Mouse (Mus musculus): ENCODE data around the gene Card10. TPM values are rescaled to one million over a fixed set of nuclear protein-coding genes. Genes with fewer than 3 reads are reported as not detected.

Gene Card10
- polyA plus RNA-seq, 2 experiments = 5.1 to 9.0 TPM

DNA sequence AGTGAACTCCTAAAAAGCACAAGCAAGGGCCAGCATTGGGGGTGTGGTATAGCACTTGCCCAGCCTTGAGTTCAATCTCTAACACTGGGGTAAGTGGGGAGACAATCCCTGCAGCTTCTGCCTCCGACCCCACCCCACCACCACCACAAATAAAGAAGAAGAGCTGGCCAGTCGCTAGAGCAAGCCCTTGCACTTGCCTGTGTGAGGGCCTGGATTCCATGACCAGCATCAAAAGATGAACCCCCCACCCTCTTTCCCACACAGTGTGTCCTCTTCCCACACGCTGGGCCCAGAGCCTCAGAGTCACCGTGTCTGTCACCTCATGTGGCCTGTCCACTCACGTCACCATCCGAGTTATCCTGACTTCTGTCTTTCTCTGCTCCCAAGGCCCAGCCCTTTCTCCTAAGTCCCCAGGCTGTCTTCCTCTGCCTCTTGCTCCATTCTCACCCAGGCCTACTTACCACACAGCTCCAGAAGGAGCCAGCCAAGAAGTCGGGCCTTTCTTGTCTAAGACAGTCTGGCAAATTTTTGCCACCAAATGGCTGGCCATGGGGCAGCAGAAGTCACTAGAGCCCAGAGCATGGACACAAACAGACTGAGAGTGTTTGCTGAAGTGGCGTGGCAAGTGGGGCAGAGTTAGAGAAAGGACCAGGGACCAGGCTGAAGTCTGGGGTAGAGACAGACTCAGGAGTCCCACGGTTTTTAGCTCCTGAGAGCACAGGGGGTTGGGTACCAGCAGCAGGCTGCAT is 32.4 kb downstream of the Card10 start:
- no peaks in the 10 kb centered on the region for H3K9me3 ChIP-seq (ENCODE audit: control insufficient read depth, low read length)
- no peak for ATAC-seq (ENCODE audit: low FRiP score, low read depth)
- H3K9ac ChIP-seq (ENCODE audit: low read depth, low read length, severe bottlenecking) = no peak overlapping the region
- WGBS = 63% methylated on average over 9 of the region's 9 CpGs
- no peak for DNase-seq (ENCODE audit: low spot score)
- no peak overlapping the region for H3K4me2 ChIP-seq (replicated peaks; ENCODE audit: low read depth, low read length, severe bottlenecking)
- TF ChIP-seq POLR2A (IDR thresholded peaks at IDR 0.05; ENCODE audit: borderline replicate concordance, extremely low read depth, insufficient read depth, insufficient read length) = no peak
- no peaks in the 10 kb centered on the region for H3K36me3 ChIP-seq (ENCODE audit: control insufficient read depth, insufficient read depth, low read length)
- H3K4me1 ChIP-seq (ENCODE audit: control insufficient read depth, insufficient read depth, low read length) = no peaks in the 10 kb centered on the region
- no peaks in the 10 kb centered on the region for H3K27me3 ChIP-seq (ENCODE audit: control insufficient read depth, insufficient read depth, low read length)
- H3K27ac ChIP-seq (replicated peaks; ENCODE audit: low read depth, low read length) = no peak overlapping the region
- H3K4me3 ChIP-seq (replicated peaks; ENCODE audit: low read length) = no peak overlapping the region

DNA sequence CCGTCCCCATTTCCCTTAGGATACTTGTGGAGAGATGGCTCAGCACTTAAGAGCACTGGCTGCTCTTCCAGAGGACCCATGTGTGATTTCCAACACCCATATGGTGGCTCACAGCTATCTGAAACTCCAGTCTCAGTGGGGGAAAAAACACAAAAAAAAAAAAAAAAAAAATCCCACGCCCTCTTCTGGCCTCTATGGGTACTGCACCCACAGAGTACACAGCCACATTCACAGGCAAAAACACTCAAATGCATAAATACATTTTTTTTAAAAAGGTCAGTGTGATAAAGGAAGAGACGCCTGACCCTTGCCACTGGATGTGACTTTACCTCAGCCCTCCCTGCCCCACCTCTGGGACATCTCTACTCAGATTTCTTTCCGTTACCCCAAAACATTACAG is 33.8 kb downstream of the Card10 start:
- H3K36me3 ChIP-seq (ENCODE audit: control insufficient read depth, insufficient read depth, low read length) = no peaks in the 10 kb centered on the region
- ATAC-seq (ENCODE audit: low FRiP score, low read depth) (no peak), DNase-seq (ENCODE audit: low spot score) (no peak)
- TF ChIP-seq POLR2A (IDR thresholded peaks at IDR 0.05; ENCODE audit: borderline replicate concordance, extremely low read depth, insufficient read depth, insufficient read length) = no peak
- 80% methylated on average over 4 of the region's 4 CpGs for WGBS
- no peaks in the 10 kb centered on the region for H3K27me3 ChIP-seq (ENCODE audit: control insufficient read depth, insufficient read depth, low read length)
- no peaks in the 10 kb centered on the region for H3K9me3 ChIP-seq (ENCODE audit: control insufficient read depth, low read length)
- H3K4me2 ChIP-seq (replicated peaks; ENCODE audit: low read depth, low read length, severe bottlenecking) = no peak overlapping the region
- no peak overlapping the region for H3K4me3 ChIP-seq (replicated peaks; ENCODE audit: low read length)
- H3K27ac ChIP-seq (replicated peaks; ENCODE audit: low read depth, low read length) = no peak overlapping the region
- no peaks in the 10 kb centered on the region for H3K4me1 ChIP-seq (ENCODE audit: control insufficient read depth, insufficient read depth, low read length)
- H3K9ac ChIP-seq (ENCODE audit: low read depth, low read length, severe bottlenecking) = no peak overlapping the region

GRCm38 (mm10) chr15:78763704-78764103 is 39.1 kb downstream of the Card10 start:
- no peak overlapping the region for H3K4me3 ChIP-seq (replicated peaks; ENCODE audit: low read length)
- no peaks in the 10 kb centered on the region for H3K36me3 ChIP-seq (ENCODE audit: control insufficient read depth, insufficient read depth, low read length)
- no peak overlapping the region for H3K27ac ChIP-seq (replicated peaks; ENCODE audit: low read depth, low read length)
- no peaks in the 10 kb centered on the region for H3K9me3 ChIP-seq (ENCODE audit: control insufficient read depth, low read length)
- peak; percentile 29 for DNase-seq (ENCODE audit: low spot score)
- WGBS = 69% methylated on average over 5 of the region's 5 CpGs
- no peak for TF ChIP-seq POLR2A (IDR thresholded peaks at IDR 0.05; ENCODE audit: borderline replicate concordance, extremely low read depth, insufficient read depth, insufficient read length)
- no peaks in the 10 kb centered on the region for H3K4me1 ChIP-seq (ENCODE audit: control insufficient read depth, insufficient read depth, low read length)
- no peaks in the 10 kb centered on the region for H3K27me3 ChIP-seq (ENCODE audit: control insufficient read depth, insufficient read depth, low read length)
- ATAC-seq (ENCODE audit: low FRiP score, low read depth) = peak; percentile 26; the same call in 1 of the 2 replicates
- no peak overlapping the region for H3K9ac ChIP-seq (ENCODE audit: low read depth, low read length, severe bottlenecking)
- no peak overlapping the region for H3K4me2 ChIP-seq (replicated peaks; ENCODE audit: low read depth, low read length, severe bottlenecking)

- Histone ChIP-seq H3K27ac (replicated peaks; ENCODE audit: low read depth, low read length) (no peak overlapping the region), H3K9ac (ENCODE audit: low read depth, low read length, severe bottlenecking) (no peak overlapping the region), H3K4me3 (replicated peaks; ENCODE audit: low read length) (no peak overlapping the region), H3K4me1 (ENCODE audit: control insufficient read depth, insufficient read depth, low read length) (no peaks in the 10 kb centered on the region), H3K9me3 (ENCODE audit: control insufficient read depth, low read length) (no peaks in the 10 kb centered on the region), H3K27me3 (ENCODE audit: control insufficient read depth, insufficient read depth, low read length) (no peaks in the 10 kb centered on the region), H3K4me2 (replicated peaks; ENCODE audit: low read depth, low read length, severe bottlenecking) (no peak overlapping the region), H3K36me3 (ENCODE audit: control insufficient read depth, insufficient read depth, low read length) (no peaks in the 10 kb centered on the region)
- DNase-seq (ENCODE audit: low spot score) = no peak
- ATAC-seq (ENCODE audit: low FRiP score, low read depth) = no peak
- TF ChIP-seq POLR2A (IDR thresholded peaks at IDR 0.05; ENCODE audit: borderline replicate concordance, extremely low read depth, insufficient read depth, insufficient read length) = no peak
- 19% methylated on average over 7 of the region's 10 CpGs for WGBS
Observed at GRCm38 (mm10) chr15:78763210-78763609, 39.6 kb downstream of the Card10 start.

- DNase-seq (ENCODE audit: low spot score) = no peak
- no peak overlapping the region for H3K9ac ChIP-seq (ENCODE audit: low read depth, low read length, severe bottlenecking)
- H3K36me3 ChIP-seq (ENCODE audit: control insufficient read depth, insufficient read depth, low read length) = no peaks in the 10 kb centered on the region
- no peaks in the 10 kb centered on the region for H3K4me1 ChIP-seq (ENCODE audit: control insufficient read depth, insufficient read depth, low read length)
- TF ChIP-seq POLR2A (IDR thresholded peaks at IDR 0.05; ENCODE audit: borderline replicate concordance, extremely low read depth, insufficient read depth, insufficient read length) = no peak
- 80% methylated on average over 13 of the region's 13 CpGs for WGBS
- no peak for ATAC-seq (ENCODE audit: low FRiP score, low read depth)
- H3K27ac ChIP-seq (replicated peaks; ENCODE audit: low read depth, low read length) = no peak overlapping the region
- no peaks in the 10 kb centered on the region for H3K27me3 ChIP-seq (ENCODE audit: control insufficient read depth, insufficient read depth, low read length)
- no peak overlapping the region for H3K4me3 ChIP-seq (replicated peaks; ENCODE audit: low read length)
- no peak overlapping the region for H3K4me2 ChIP-seq (replicated peaks; ENCODE audit: low read depth, low read length, severe bottlenecking)
- H3K9me3 ChIP-seq (ENCODE audit: control insufficient read depth, low read length) = no peaks in the 10 kb centered on the region
Observed at GRCm38 (mm10) chr15:78761112-78761511, 41.7 kb downstream of the Card10 start.
